Mouse (Mus musculus): ENCODE data around the gene Olfr214.
"Not testable (repeated sequence)": the region's sequence is repeated elsewhere in the genome, so short reads cannot be mapped to it uniquely, and the experiment has no call there.

DNA sequence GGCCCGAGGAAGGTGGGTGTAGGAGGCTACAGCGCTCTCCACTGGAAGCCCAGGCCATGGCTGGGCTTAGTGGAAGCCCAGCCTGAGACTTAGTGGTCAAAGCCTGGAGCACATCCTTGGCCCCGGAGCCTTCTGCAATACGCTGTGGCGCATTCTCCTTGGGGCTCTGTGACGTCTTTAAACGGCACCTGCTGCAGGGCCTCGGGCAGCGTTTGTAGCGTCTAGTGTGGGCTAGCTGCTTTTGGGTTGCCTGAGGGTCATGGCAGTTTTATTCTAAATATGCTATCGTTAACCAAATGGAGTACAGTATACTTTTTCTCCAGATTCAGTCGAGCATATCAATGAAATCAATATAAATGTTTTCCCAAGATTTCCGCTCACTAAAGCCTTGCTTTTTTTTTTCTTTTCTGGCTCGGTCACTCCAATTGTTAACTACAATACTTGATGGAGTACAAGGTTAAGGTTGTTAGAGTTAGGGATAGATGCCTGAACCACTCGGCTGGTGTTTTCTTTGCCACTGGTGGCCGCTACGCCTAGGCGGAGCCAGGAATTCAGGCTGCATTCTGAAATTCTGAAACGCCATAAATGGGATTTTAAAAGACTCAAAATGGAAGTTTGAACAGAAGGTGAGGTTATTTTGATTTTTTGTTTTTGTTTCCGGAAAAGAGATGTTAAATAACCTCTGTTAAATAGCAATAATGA lies 47.6 kb upstream of the Olfr214 start, which contains the start of gene Olfr212:
- not testable (repeated sequence) for TF ChIP-seq CTCF, EP300 (IDR thresholded peaks at IDR 0.05)

All from lung, postnatal 0 days (tissue).